Mouse (Mus musculus) adrenal gland, adult (tissue): ENCODE data around the gene Tbx4.

ENCODE experiments used
- DNase-seq, 2 experiments: peaks; one replicate each; pipeline ENCODE4 v3.0.0; 2022 to 2023; ENCODE audit warnings: low spot score in 1 of 2; ENCODE audit not compliant: inconsistent age in 2 of 2

The Tbx4 gene

GRCm38 (mm10) chr11:85960273-85960672, 74.1 kb downstream of the Tbx4 start:
- no peak for DNase-seq

GRCm38 (mm10) chr11:85961498-85961897, 75.3 kb downstream of the Tbx4 start:
- no peak for DNase-seq
